Mouse (Mus musculus): ENCODE results near the gene Rybp. TPM values are rescaled to one million over a fixed set of nuclear protein-coding genes. Genes with fewer than 3 reads are reported as not detected.
A peak's percentile ranks its signal among the peaks of the same experiment; 100 is the strongest.

The Rybp gene
- total RNA-seq, 2 experiments from 2014 or later = 17.3 to 28.3 TPM

GRCm38 (mm10) chr6:100220917-100221560, 66.2 kb downstream of the Rybp start:
- no peak for ATAC-seq (ENCODE audit: poor library complexity, severe bottlenecking)

GRCm38 (mm10) chr6:100219971-100220370, 67.3 kb downstream of the Rybp start:
- ATAC-seq (ENCODE audit: poor library complexity, severe bottlenecking) = no peak

- ATAC-seq (ENCODE audit: poor library complexity, severe bottlenecking) = no peak
Measured at GRCm38 (mm10) chr6:100218541-100219341, 68.5 kb downstream of the Rybp start.

GRCm38 (mm10) chr6:100217507-100217906, 69.8 kb downstream of the Rybp start:
- ATAC-seq (ENCODE audit: poor library complexity, severe bottlenecking) = no peak

GRCm38 (mm10) chr6:100216945-100217344, 70.3 kb downstream of the Rybp start:
- no peak for ATAC-seq (ENCODE audit: poor library complexity, severe bottlenecking)

GRCm38 (mm10) chr6:100215809-100216208, 71.5 kb downstream of the Rybp start:
- ATAC-seq (ENCODE audit: poor library complexity, severe bottlenecking) = no peak

GRCm38 (mm10) chr6:100214132-100214913, 73.0 kb downstream of the Rybp start:
- ATAC-seq (ENCODE audit: poor library complexity, severe bottlenecking) = peak; percentile 74

- ATAC-seq (ENCODE audit: poor library complexity, severe bottlenecking) = no peak
Measured at GRCm38 (mm10) chr6:100213596-100213995, 73.7 kb downstream of the Rybp start.

- ATAC-seq (ENCODE audit: poor library complexity, severe bottlenecking) = no peak
Measured at GRCm38 (mm10) chr6:100212820-100213219, 74.5 kb downstream of the Rybp start.

- no peak for ATAC-seq (ENCODE audit: poor library complexity, severe bottlenecking)
Measured at GRCm38 (mm10) chr6:100211646-100212045, 75.6 kb downstream of the Rybp start.

GRCm38 (mm10) chr6:100210517-100210916, 76.8 kb downstream of the Rybp start:
- ATAC-seq (ENCODE audit: poor library complexity, severe bottlenecking) = no peak

GRCm38 (mm10) chr6:100206741-100207275, 80.5 kb downstream of the Rybp start:
- ATAC-seq (ENCODE audit: poor library complexity, severe bottlenecking) = 0 out of 2 replicates have a peak, but pooled peaks have one; percentile 11

GRCm38 (mm10) chr6:100206261-100206660, 81.0 kb downstream of the Rybp start:
- no peak for ATAC-seq (ENCODE audit: poor library complexity, severe bottlenecking)

GRCm38 (mm10) chr6:100204436-100204835, 82.8 kb downstream of the Rybp start:
- no peak for ATAC-seq (ENCODE audit: poor library complexity, severe bottlenecking)

GRCm38 (mm10) chr6:100203492-100203891, 83.8 kb downstream of the Rybp start:
- no peak for ATAC-seq (ENCODE audit: poor library complexity, severe bottlenecking)

- no peak for ATAC-seq (ENCODE audit: poor library complexity, severe bottlenecking)
Measured at GRCm38 (mm10) chr6:100202091-100202490, 85.2 kb downstream of the Rybp start.

GRCm38 (mm10) chr6:100197102-100197501, 90.2 kb downstream of the Rybp start:
- no peak for ATAC-seq (ENCODE audit: poor library complexity, severe bottlenecking)

- ATAC-seq (ENCODE audit: poor library complexity, severe bottlenecking) = no peak
Measured at GRCm38 (mm10) chr6:100195870-100196409, 91.3 kb downstream of the Rybp start.

- ATAC-seq (ENCODE audit: poor library complexity, severe bottlenecking) = no peak
Measured at GRCm38 (mm10) chr6:100195091-100195490, 92.2 kb downstream of the Rybp start.

- ATAC-seq (ENCODE audit: poor library complexity, severe bottlenecking) = no peak
Measured at GRCm38 (mm10) chr6:100193760-100194159, 93.5 kb downstream of the Rybp start.
